Mouse (Mus musculus): ENCODE results near the gene Dgat2l6. TPM values are rescaled to one million over a fixed set of nuclear protein-coding genes. Genes with fewer than 3 reads are reported as not detected.

The Dgat2l6 gene
- not detected in 2 replicates for total RNA-seq (2014; rRNA removed)
- polyA plus RNA-seq (2015; fragmentation: Nextera tagmentation; extraction: Ambion mirVana), result not detected in 2 replicates

- Histone ChIP-seq H3K4me3 (ENCODE audit: low read length) (no peak within 1 kb of the TSS), H3K9me3 (ENCODE audit: low read length) (no peaks in the 10 kb centered on the region), H3K9ac (replicated peaks; ENCODE audit: low read length) (no peak within 1 kb of the TSS), H3K4me2 (ENCODE audit: low read depth, low read length) (no peak within 1 kb of the TSS), H3K36me3 (ENCODE audit: insufficient read depth, low read length) (no peaks in the 10 kb centered on the region), H3K27me3 (ENCODE audit: insufficient read depth, low read length) (no peaks in the 10 kb centered on the region), H3K27ac (no peak within 1 kb of the TSS), H3K4me1 (ENCODE audit: insufficient read depth, low read length) (no peaks in the 10 kb centered on the region)
- no peak for DNase-seq (ENCODE audit: low spot score)
- no peak for ATAC-seq
- TF ChIP-seq CTCF (IDR thresholded peaks at IDR 0.05; ENCODE audit: low read depth), result no peak
- 82% methylated on average over 4 of the region's 4 CpGs for WGBS
Observed at GRCm38 (mm10) chrX:100524471-100524870, at the start of gene Dgat2l6. TSS of gene Dgat2l6 (plus strand) at chrX:100524838.

GRCm38 (mm10) chrX:100475569-100476223, 48.9 kb upstream of the Dgat2l6 start:
- Histone ChIP-seq H3K9me3 (ENCODE audit: low read length) (no peaks in the 10 kb centered on the region), H3K27me3 (ENCODE audit: insufficient read depth, low read length) (no peaks in the 10 kb centered on the region), H3K4me2 (ENCODE audit: low read depth, low read length) (no peak overlapping the region), H3K4me3 (ENCODE audit: low read length) (no peak overlapping the region), H3K27ac (no peak overlapping the region), H3K9ac (replicated peaks; ENCODE audit: low read length) (no peak overlapping the region), H3K4me1 (ENCODE audit: insufficient read depth, low read length) (no peaks in the 10 kb centered on the region), H3K36me3 (ENCODE audit: insufficient read depth, low read length) (no peaks in the 10 kb centered on the region)
- no peak for TF ChIP-seq CTCF (IDR thresholded peaks at IDR 0.05; ENCODE audit: low read depth)
- no peak for DNase-seq (ENCODE audit: low spot score)
- no peak for ATAC-seq
- WGBS, result 68% methylated on average over 4 of the region's 4 CpGs

DNA sequence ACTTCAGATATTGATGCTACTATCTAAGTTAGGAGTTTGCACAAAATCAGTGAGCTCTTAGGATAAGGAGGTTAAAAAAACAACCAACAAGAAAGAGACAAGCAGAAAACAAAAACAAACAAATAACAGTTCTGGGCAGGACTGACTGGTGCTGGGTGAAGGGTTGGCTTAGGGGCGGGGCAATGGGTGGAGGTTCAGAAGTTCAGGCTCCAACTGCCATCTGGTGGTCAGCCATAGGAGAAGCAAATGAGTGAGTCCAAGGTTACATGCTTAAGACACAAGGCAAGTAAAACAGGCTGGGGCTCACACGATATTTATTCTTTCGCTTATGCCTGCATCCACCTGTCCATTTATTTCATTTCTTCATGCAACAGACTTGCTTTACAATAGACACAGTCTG, 44.3 kb upstream of the Dgat2l6 start:
- TF ChIP-seq CTCF (IDR thresholded peaks at IDR 0.05; ENCODE audit: low read depth), result peak; percentile 77
- Histone ChIP-seq H3K27ac (no peak overlapping the region), H3K9ac (replicated peaks; ENCODE audit: low read length) (no peak overlapping the region), H3K4me2 (ENCODE audit: low read depth, low read length) (no peak overlapping the region), H3K4me3 (ENCODE audit: low read length) (no peak overlapping the region), H3K36me3 (ENCODE audit: insufficient read depth, low read length) (no peaks in the 10 kb centered on the region), H3K9me3 (ENCODE audit: low read length) (no peaks in the 10 kb centered on the region), H3K4me1 (ENCODE audit: insufficient read depth, low read length) (no peaks in the 10 kb centered on the region), H3K27me3 (ENCODE audit: insufficient read depth, low read length) (no peaks in the 10 kb centered on the region)
- peak; percentile 83 for ATAC-seq
- peak; percentile 74 for DNase-seq (ENCODE audit: low spot score)
- WGBS, result 28% methylated on average over 3 of the region's 3 CpGs

DNA sequence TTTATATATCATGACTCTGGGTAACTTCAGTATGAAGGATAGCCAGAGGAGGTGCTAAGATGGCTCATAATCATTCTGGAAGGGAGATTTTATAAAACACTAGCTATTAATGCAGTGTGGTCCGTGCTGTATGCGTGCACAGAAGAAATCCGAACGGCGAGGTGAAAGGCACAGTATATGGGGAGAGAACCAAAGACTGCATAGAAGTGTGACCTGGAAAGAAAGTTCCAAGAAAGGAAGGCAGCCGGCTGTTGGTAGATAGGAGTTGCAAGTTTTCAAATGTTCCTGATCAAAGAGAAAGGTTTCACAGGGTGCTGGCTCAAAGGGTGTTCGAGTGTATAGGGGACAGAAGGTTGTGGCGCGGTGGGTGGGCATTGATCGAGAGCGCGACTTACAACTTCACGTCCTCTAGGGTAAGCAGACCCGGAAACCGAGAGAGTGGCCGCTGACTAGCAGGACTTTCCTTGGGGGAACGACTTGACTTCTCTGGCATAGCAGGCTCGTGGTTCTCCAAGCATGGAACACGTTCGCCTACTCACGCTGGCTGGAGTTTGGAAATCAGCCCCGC, 31.1 kb upstream of the Dgat2l6 start:
- Histone ChIP-seq H3K9ac (replicated peaks; ENCODE audit: low read length) (no peak overlapping the region), H3K27me3 (ENCODE audit: insufficient read depth, low read length) (no peaks in the 10 kb centered on the region), H3K4me1 (ENCODE audit: insufficient read depth, low read length) (no peaks in the 10 kb centered on the region), H3K4me3 (ENCODE audit: low read length) (peak overlapping the region; percentile 65), H3K27ac (no peak overlapping the region), H3K36me3 (ENCODE audit: insufficient read depth, low read length) (0 out of 2 replicates have a peak, but pooled peaks cover 5% of the 10 kb centered on the region), H3K9me3 (ENCODE audit: low read length) (no peaks in the 10 kb centered on the region), H3K4me2 (ENCODE audit: low read depth, low read length) (peak overlapping the region; percentile 68)
- ATAC-seq (no peak; the same call in 1 of the 2 replicates), DNase-seq (ENCODE audit: low spot score) (no peak)
- no peak for TF ChIP-seq CTCF (IDR thresholded peaks at IDR 0.05; ENCODE audit: low read depth)
- 42% methylated on average over 22 of the region's 22 CpGs for WGBS

GRCm38 (mm10) chrX:100494068-100494978, 30.3 kb upstream of the Dgat2l6 start, which contains the start of gene Igbp1:
TSS of gene Igbp1 (plus strand) at chrX:100494291.
- Histone ChIP-seq H3K9me3 (ENCODE audit: low read length) (no peaks in the 10 kb centered on the region), H3K27ac (peak within 1 kb of the TSS; percentile 71; the same call in 1 of the 2 replicates), H3K4me1 (ENCODE audit: insufficient read depth, low read length) (no peaks in the 10 kb centered on the region), H3K4me3 (ENCODE audit: low read length) (peak within 1 kb of the TSS; percentile 65), H3K27me3 (ENCODE audit: insufficient read depth, low read length) (no peaks in the 10 kb centered on the region), H3K9ac (replicated peaks; ENCODE audit: low read length) (peak within 1 kb of the TSS; percentile 46; the same call in 1 of the 2 replicates), H3K4me2 (ENCODE audit: low read depth, low read length) (peak within 1 kb of the TSS; percentile 68), H3K36me3 (ENCODE audit: insufficient read depth, low read length) (0 out of 2 replicates have a peak, but pooled peaks cover 5% of the 10 kb centered on the region)
- ATAC-seq (peak; percentile 98), DNase-seq (ENCODE audit: low spot score) (peak; percentile 93)
- peak; percentile 43 for TF ChIP-seq CTCF (IDR thresholded peaks at IDR 0.05; ENCODE audit: low read depth)
- WGBS, result 26% methylated on average over 32 of the region's 32 CpGs

DNA sequence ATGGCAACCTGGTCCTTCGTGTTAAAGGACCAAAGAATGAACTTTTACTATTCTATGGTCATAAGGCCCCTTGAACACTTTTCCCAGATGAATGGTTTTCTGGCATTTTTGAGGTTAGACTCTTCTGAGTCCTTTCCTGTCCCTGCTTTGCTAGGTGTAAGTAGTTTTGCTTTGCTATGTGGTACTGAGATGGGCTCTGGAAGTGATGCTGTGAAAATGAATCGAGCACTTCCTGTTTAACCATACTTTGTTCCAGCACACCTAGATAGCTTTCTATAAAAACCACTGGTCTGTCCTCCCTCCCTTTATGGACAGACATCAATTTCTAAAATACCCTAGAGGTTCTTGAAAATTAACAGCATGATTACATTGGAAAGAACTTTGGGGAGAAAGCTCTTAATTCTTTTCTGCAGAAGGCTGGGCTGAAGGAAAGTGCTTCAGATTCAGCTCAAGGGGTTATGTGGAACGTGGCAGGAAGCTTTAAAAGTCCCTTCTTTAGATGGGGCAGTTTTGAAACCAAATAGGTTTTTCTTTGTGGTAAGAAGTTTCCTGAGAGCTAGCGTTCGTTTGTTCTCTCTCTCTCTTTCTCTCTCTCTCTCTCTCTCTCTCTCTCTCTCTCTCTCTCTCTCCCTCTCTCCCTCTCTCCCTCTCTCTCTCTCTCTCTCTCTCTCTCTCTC, 20.3 kb upstream of the Dgat2l6 start:
- no peaks in the 10 kb centered on the region for H3K36me3 ChIP-seq (ENCODE audit: insufficient read depth, low read length)
- ATAC-seq (no peak), DNase-seq (ENCODE audit: low spot score) (no peak)
- H3K27ac ChIP-seq, result no peak overlapping the region
- H3K27me3 ChIP-seq (ENCODE audit: insufficient read depth, low read length), result no peaks in the 10 kb centered on the region
- no peak overlapping the region for H3K9ac ChIP-seq (replicated peaks; ENCODE audit: low read length)
- H3K4me3 ChIP-seq (ENCODE audit: low read length), result no peak overlapping the region
- 80% methylated on average over 5 of the region's 5 CpGs for WGBS
- H3K4me1 ChIP-seq (ENCODE audit: insufficient read depth, low read length), result no peaks in the 10 kb centered on the region
- no peaks in the 10 kb centered on the region for H3K9me3 ChIP-seq (ENCODE audit: low read length)
- no peak overlapping the region for H3K4me2 ChIP-seq (ENCODE audit: low read depth, low read length)
- no peak for TF ChIP-seq CTCF (IDR thresholded peaks at IDR 0.05; ENCODE audit: low read depth)

Data from hindbrain, postnatal 0 days (tissue).